Mouse (Mus musculus): ENCODE data around the gene Lman2.

- TF ChIP-seq GATA1 (IDR thresholded peaks at IDR 0.05; ENCODE audit: low read length) (no peak), TAL1 (IDR thresholded peaks at IDR 0.05; ENCODE audit: low read length) (no peak)
Measured at GRCm38 (mm10) chr13:55300913-55301312, 61.7 kb downstream of the Lman2 start.

All from erythroblast, embryonic 14.5 days (primary cell).